Mouse (Mus musculus) intestine, embryonic 16.5 days (tissue): ENCODE data around the gene Rlbp1. TPM values are rescaled to one million over a fixed set of nuclear protein-coding genes. Genes with fewer than 3 reads are reported as not detected.

Source experiments
- ATAC-seq: fragments of 200-750 bp; cut with Nextera tagmentation; 2 replicates; pipeline ENCODE4 v1.8.0; 2017; ENCODE audit warnings: moderate TSS enrichment, moderate library complexity
- H3K27ac ChIP-seq: fragments of 300-500 bp; sonication (generic); 2 replicates; pipeline ENCODE4 v1.5.1; 2014; ENCODE audit warnings: mild to moderate bottlenecking, low read length
- H3K27me3 ChIP-seq: fragments of 300-500 bp; sonication (generic); replicated peaks from 2 replicates; pipeline ENCODE4 v1.6.1; 2014; ENCODE audit warnings: low read length, control low read depth, mixed read lengths; ENCODE audit not compliant: control insufficient read depth, insufficient read depth
- H3K36me3 ChIP-seq: fragments of 300-500 bp; sonication (generic); 2 replicates; pipeline ENCODE4 v1.6.1; 2014; ENCODE audit warnings: low read length, control low read depth; ENCODE audit not compliant: control insufficient read depth, insufficient read depth
- H3K4me1 ChIP-seq: fragments of 300-500 bp; sonication (generic); 2 replicates; pipeline ENCODE4 v1.6.1; 2014; ENCODE audit warnings: low read length, control low read depth, mixed read lengths; ENCODE audit not compliant: control insufficient read depth, insufficient read depth
- H3K4me2 ChIP-seq: fragments of 300-500 bp; sonication (generic); 2 replicates; pipeline ENCODE4 v1.6.1; 2014; ENCODE audit warnings: low read depth, low read length, control low read depth
- H3K4me3 ChIP-seq: fragments of 300-500 bp; sonication (generic); 2 replicates; pipeline ENCODE4 v1.5.1; 2014; ENCODE audit warnings: mild to moderate bottlenecking, low read length
- H3K9ac ChIP-seq: fragments of 300-500 bp; sonication (generic); 2 replicates; pipeline ENCODE4 v1.6.1; 2014; ENCODE audit warnings: low read depth, low read length
- H3K9me3 ChIP-seq: fragments of 300-500 bp; sonication (generic); 2 replicates; pipeline ENCODE4 v1.6.1; 2016; ENCODE audit warnings: low read length, control low read depth; ENCODE audit not compliant: control insufficient read depth
- WGBS: fragments of 180-500 bp; shearing (Covaris S2); extraction: QIAGEN DNeasy Blood & Tissue Kit; methylation state at CpG from one replicate; pipeline ENCODE4 v1.1.7; 2014; 5-methylcytosine and 5-hydroxymethylcytosine counted together
- polyA plus RNA-seq: library from polyadenylated mRNA; unstranded; fragments of >200 nt; fragmentation: Nextera tagmentation; extraction: Ambion mirVana; gene quantifications from 2 replicates; pipeline ENCODE4 v1.2.1, GENCODE M21; 2015

Rlbp1 gene
- polyA plus RNA-seq, 1 experiment from 2014 or later, result 0.16 TPM

GRCm38 (mm10) chr7:79397446-79397963 is 10.7 kb upstream of the Rlbp1 start:
- Histone ChIP-seq H3K27ac (no peak overlapping the region), H3K9me3 (no peaks in the 10 kb centered on the region), H3K36me3 (no peaks in the 10 kb centered on the region), H3K4me2 (no peak overlapping the region), H3K4me3 (no peak overlapping the region), H3K4me1 (peaks cover 12% of the 10 kb centered on the region), H3K9ac (0 out of 2 replicates have a peak overlapping the region, but pooled peaks have one; percentile 11), H3K27me3 (no peaks in the 10 kb centered on the region)
- peak; percentile 24; the same call in 1 of the 2 replicates for ATAC-seq
- WGBS, result 53% methylated on average over 10 of the region's 10 CpGs

GRCm38 (mm10) chr7:79395186-79395585 is 8.3 kb upstream of the Rlbp1 start:
- Histone ChIP-seq H3K9ac (no peak overlapping the region), H3K9me3 (no peaks in the 10 kb centered on the region), H3K4me2 (no peak overlapping the region), H3K27me3 (no peaks in the 10 kb centered on the region), H3K4me1 (peaks cover 12% of the 10 kb centered on the region), H3K4me3 (no peak overlapping the region), H3K36me3 (no peaks in the 10 kb centered on the region), H3K27ac (no peak overlapping the region)
- 83% methylated on average over 7 of the region's 7 CpGs for WGBS
- no peak for ATAC-seq

- Histone ChIP-seq H3K27ac (no peak overlapping the region), H3K4me3 (no peak overlapping the region), H3K36me3 (no peaks in the 10 kb centered on the region), H3K9ac (no peak overlapping the region), H3K27me3 (no peaks in the 10 kb centered on the region), H3K9me3 (no peaks in the 10 kb centered on the region), H3K4me1 (peaks cover 12% of the 10 kb centered on the region), H3K4me2 (no peak overlapping the region)
- ATAC-seq, result no peak
- 76% methylated on average over 7 of the region's 7 CpGs for WGBS
Measured at GRCm38 (mm10) chr7:79394666-79395065, 7.8 kb upstream of the Rlbp1 start.

- ATAC-seq, result no peak
- WGBS, result 96% methylated on average over 7 of the region's 7 CpGs
- H3K9me3 ChIP-seq, result no peaks in the 10 kb centered on the region
Measured at GRCm38 (mm10) chr7:79393924-79394323, 7.1 kb upstream of the Rlbp1 start.

GRCm38 (mm10) chr7:79392860-79393513 is 6.1 kb upstream of the Rlbp1 start:
- WGBS, result 43% methylated on average over 9 of the region's 9 CpGs
- ATAC-seq, result peak; percentile 41; the same call in 1 of the 2 replicates
- H3K9ac ChIP-seq, result peak overlapping the region; percentile 72; the same call in 1 of the 2 replicates

More at GRCm38 (mm10) chr7:79393924-79394323, 7.1 kb upstream of the Rlbp1 start:
- no peaks in the 10 kb centered on the region for H3K27me3 ChIP-seq
- H3K36me3 ChIP-seq, result no peaks in the 10 kb centered on the region
- H3K4me1 ChIP-seq, result peaks cover 12% of the 10 kb centered on the region
- no peak overlapping the region for H3K9ac ChIP-seq
- no peak overlapping the region for H3K27ac ChIP-seq
- H3K4me2 ChIP-seq, result no peak overlapping the region
- no peak overlapping the region for H3K4me3 ChIP-seq

GRCm38 (mm10) chr7:79391883-79392649 is 5.2 kb upstream of the Rlbp1 start, which contains the start of gene Fanci:
Fanci (plus strand) TSS chr7:79391929.
- Histone ChIP-seq H3K4me1 (peaks cover 3% of the 10 kb centered on the region; the same call in 1 of the 2 replicates), H3K36me3 (no peaks in the 10 kb centered on the region), H3K27ac (peak within 1 kb of the TSS; percentile 66), H3K9me3 (no peaks in the 10 kb centered on the region), H3K4me2 (peak within 1 kb of the TSS; percentile 86), H3K4me3 (peak within 1 kb of the TSS; percentile 63), H3K27me3 (no peaks in the 10 kb centered on the region), H3K9ac (peak within 1 kb of the TSS; percentile 72)
- peak; percentile 96 for ATAC-seq
- under 1% methylated on average over 44 of the region's 44 CpGs for WGBS

More at GRCm38 (mm10) chr7:79392860-79393513, 6.1 kb upstream of the Rlbp1 start:
- Histone ChIP-seq H3K27ac (no peak overlapping the region), H3K27me3 (no peaks in the 10 kb centered on the region), H3K36me3 (no peaks in the 10 kb centered on the region), H3K9me3 (no peaks in the 10 kb centered on the region), H3K4me2 (peak overlapping the region; percentile 86), H3K4me3 (peak overlapping the region; percentile 63), H3K4me1 (peaks cover 5% of the 10 kb centered on the region; the same call in 1 of the 2 replicates)

GRCm38 (mm10) chr7:79391471-79391870 is 4.6 kb upstream of the Rlbp1 start:
- H3K9me3 ChIP-seq, result no peaks in the 10 kb centered on the region
- H3K36me3 ChIP-seq, result no peaks in the 10 kb centered on the region
- no peaks in the 10 kb centered on the region for H3K27me3 ChIP-seq
- peak overlapping the region; percentile 72 for H3K9ac ChIP-seq
- peak overlapping the region; percentile 86 for H3K4me2 ChIP-seq
- no peak; the same call in 1 of the 2 replicates for ATAC-seq
- peak overlapping the region; percentile 66 for H3K27ac ChIP-seq
- H3K4me1 ChIP-seq, result peaks cover 3% of the 10 kb centered on the region; the same call in 1 of the 2 replicates
- WGBS, result 0% methylated on average over 3 of the region's 3 CpGs
- peak overlapping the region; percentile 63 for H3K4me3 ChIP-seq

GRCm38 (mm10) chr7:79390141-79390708 is 3.4 kb upstream of the Rlbp1 start:
- H3K4me3 ChIP-seq, result no peak overlapping the region

More at GRCm38 (mm10) chr7:79390141-79390708, 3.4 kb upstream of the Rlbp1 start:
- no peaks in the 10 kb centered on the region for H3K9me3 ChIP-seq
- no peaks in the 10 kb centered on the region for H3K27me3 ChIP-seq
- H3K27ac ChIP-seq, result no peak overlapping the region
- no peak overlapping the region for H3K4me2 ChIP-seq
- WGBS, result 63% methylated on average over 5 of the region's 5 CpGs
- no peak for ATAC-seq
- no peak overlapping the region for H3K9ac ChIP-seq
- H3K36me3 ChIP-seq, result no peaks in the 10 kb centered on the region
- H3K4me1 ChIP-seq, result peaks cover 3% of the 10 kb centered on the region; the same call in 1 of the 2 replicates
